Mouse (Mus musculus) liver (tissue): ENCODE data around the gene Slc9a3r2.
"Not testable (repeated sequence)": the region's sequence is repeated elsewhere in the genome, so short reads cannot be mapped to it uniquely, and the experiment has no call there.

Source experiments
- DNase-seq: peaks from one replicate; pipeline ENCODE4 v3.0.0-alpha.2; 2020; ENCODE audit warnings: mixed read lengths

Slc9a3r2 gene

DNA sequence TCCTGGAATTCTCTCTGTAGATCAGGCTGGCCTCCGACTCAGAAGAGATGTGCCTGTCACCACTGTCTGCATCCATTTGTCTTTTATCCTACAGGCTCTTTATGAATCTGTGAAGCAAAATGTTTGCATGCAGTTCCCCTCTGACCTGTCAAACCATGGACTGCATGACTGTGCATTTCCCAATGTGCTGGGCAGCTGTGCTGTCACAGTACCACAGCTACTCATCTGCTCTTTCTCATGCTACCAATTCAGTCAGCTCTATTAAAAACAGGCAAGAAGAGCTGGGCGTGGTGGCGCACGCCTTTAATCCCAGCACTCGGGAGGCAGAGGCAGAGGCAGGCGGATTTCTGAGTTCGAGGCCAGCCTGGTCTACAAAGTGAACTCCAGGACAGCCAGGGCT lies 16.9 kb upstream of the Slc9a3r2 start:
- not testable (repeated sequence) for DNase-seq

DNA sequence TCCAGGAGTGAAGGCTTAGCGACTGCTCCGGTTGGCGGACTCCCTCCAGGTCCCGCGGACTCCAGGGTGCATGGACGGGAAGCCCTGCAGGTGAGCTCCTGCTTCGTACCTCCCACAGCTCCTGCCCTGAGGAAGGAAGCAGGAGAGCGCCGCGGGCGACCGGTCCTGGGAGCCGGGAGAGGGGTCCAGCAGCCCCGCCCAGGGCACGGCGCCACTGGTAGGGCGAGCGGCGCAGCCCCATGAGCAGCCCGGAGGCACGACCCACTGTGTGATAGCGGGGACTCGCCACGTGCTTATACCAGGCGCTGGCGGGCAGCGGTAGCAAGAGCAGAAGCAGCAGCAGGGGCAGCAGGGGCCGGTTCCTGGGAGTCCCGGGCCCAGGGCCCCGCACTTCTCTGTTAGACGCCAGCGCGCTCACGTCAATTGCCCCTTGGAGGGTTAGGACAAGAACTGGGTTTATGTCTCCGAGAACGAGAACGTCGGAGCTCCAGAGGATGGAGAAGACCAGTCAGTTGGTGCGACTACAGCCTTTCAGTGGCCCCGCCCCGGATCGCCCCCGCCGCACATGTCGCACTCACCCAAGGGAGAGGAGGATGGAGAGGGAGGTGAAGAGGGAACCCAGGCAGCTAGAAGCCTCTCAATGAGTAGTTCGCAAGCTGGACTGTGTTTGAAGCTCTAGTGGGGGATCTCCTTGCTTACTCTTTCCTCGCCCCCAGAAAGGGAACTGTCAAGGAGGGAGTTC lies 8.1 kb upstream of the Slc9a3r2 start, which contains the start of gene Npw:
Gene Npw (minus strand): TSS at position 441 of the 742 bp plus-strand sequence.
- DNase-seq = no peak

DNA sequence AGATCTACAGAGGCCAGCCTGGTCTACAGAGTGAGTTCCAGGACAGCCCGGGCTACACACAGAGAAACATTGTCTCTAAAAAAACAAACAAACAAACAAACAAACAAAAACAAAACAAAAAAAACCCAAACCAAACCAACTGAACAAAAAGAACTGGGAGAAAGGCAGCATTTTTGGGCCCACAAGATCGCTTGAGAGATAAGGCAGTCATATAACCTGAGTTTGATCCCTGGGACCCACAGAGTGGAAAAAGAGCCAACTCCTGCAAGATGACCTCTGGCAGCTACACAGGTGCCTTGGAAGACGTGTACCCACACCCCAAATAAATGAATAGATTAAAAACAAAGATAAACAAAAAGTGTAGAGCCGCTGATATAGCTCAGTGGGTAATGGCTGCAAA lies 4.8 kb upstream of the Slc9a3r2 start:
- no peak for DNase-seq

DNA sequence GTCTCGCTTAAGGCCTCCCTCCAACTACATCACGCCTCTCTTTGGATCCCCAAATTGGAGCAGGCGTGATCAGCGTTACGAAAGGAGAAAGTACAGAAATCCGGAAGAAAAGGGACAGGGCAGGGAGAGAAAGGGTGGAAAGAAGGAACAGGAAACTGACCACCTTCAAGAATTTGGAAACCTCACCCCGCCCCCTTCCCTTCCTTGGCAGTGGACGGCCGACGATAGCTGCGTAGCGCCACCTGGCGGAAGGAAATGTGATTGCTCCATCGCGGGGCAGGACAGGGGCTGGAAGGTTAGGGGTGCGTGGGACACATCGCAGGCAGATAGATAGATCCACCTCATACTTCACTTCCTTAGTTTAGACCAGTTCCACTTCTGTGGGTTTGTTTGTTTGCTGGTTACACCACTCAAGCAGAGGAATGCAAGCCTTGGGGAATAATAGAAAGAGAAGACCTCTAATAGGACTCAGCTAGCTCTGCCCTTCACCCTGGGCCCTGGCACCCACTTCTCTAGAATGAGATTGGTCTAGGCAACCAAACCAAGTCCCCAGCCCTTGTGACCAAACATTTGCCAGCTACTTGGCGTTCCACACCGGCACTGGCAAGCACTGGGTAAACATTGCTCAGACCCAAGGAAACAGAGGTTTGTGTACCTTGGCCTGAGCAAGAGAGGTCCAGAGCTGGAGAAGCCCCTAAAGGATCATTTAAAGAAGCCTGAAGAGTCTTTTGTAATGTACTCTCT lies 4.0 kb upstream of the Slc9a3r2 start:
- DNase-seq = peak; percentile 83

DNA sequence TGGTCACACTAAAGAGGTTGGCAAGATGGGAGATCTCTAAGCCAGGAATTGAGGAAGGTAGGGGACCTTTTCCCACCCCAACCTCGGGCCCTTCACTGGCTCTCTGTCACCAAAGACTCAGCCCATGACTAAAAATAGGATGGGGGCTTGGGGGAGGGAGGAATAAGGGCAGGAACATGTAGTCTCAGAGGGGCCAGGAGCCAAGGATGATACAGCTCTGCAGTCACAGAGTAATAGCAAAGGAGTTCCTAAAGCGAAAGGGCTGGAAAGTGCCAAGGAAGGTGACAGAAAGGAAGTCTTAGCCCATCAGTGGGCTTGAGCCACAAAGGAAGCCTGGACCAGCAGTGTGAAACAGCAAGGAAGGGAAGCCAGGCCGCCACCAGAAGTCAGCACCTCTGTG lies 1.7 kb upstream of the Slc9a3r2 start:
- DNase-seq = no peak

DNA sequence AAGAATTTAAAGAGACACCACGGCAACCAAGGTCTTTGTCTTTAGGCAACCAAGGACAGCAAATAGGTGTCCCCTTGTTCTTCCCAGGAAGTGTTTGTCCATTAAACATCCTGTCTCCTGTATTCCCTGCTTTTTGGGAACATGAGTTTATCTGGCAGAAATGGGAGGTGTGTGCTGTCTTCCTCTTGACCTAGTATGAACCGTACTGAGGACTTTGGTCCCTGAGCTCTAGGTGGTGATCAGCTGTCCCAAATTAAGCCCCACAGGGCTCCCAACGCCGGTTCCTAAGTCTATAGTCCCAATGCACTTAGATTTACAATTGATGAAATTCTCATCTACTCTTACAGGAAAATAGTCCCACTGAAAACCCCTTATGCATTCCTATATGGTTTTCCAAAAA lies 639 bp upstream of the Slc9a3r2 start:
- no peak for DNase-seq

DNA sequence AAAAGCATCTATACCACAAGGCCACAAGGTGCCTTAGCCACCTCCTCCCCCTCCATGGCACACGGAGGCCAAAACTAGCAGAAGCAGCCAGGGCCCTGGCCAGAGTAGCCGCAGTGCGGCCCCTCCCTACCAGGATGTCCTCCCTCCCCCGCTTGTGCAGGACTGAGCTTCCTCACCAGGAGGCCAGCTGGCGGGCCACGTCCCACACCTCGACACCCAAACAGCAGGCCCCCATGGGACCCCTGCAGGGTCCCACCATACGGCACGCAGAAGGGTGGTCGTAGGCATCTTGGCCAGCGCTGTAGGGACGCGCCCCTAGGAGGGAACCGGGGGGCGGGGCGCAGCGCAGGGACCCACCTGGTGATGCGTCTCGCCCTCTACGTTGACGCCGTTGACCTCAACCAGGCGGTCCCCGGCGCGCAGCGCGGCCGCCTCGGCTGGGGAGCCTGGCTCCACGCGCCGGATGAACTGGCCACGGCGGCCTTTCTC lies 502 bp downstream of the Slc9a3r2 start:
- peak; percentile 32 for DNase-seq

DNA sequence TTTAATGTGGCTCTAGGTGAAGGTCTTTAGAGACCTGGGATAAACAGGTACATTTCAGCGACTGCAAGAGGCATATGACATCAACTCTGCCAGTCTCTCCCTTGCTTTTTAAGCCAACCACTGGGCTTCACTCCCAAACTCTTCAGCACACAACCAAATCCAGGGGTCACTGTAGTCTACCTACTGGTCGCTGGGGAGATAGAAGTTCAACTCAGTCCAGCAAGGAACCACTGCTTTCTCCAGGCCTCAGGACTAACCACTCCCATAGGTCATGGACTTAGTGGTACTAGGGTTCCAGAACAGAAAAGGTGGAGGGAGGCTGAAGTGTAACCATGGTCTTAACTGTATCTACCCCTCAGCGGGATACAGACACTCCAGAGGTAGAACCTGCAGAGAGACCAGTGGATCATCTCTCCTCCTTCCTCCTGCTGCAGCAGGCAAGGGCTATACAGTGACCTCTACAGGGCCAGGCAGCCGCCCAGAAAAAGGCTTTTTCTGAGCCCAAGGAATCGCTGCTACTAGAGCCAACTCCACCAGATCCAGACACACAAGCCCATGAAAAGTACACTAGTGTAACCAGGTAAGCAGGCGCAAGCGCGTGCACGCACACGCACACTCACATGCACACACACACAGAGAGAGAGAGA lies 1.3 kb downstream of the Slc9a3r2 start:
- DNase-seq = no peak

DNA sequence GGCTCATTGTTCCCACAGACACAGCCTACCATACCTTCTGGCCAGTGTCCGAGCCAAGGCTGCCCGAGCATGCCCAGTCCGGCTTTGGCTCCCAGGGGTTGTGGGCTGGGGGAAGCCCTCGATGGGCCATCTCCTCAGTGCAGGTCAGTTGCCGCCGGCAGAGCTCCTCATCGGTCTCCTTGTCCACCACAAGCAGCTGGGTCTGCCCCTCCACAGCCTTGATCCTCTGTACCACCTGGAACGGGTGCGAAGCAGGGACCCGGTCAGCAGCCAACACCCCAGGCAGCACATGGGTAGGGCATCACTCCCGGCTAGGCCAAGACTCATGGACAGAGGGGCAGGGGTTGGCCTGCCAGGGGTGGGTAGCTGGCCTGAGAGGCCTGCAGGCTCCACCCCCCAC lies 2.6 kb downstream of the Slc9a3r2 start:
- DNase-seq = no peak

DNA sequence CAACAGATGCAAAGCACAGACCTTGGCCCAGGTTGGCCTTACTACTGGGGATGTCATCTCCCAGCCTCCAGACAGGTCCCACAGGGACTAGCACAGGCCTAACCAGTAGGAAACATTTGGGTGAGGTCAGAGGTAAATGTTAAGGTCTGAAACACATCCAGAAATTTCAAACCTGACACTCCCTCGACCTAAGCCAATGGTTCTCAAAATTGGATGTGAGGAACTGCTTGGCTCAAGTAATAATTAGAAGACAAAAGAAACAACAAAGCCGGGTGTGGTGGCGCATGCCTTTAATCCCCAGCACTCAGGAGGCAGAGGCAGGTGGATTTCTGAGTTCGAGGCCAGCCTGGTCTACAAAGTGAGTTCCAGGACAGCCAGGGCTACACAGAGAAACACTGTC lies 3.7 kb downstream of the Slc9a3r2 start:
- DNase-seq = no peak

DNA sequence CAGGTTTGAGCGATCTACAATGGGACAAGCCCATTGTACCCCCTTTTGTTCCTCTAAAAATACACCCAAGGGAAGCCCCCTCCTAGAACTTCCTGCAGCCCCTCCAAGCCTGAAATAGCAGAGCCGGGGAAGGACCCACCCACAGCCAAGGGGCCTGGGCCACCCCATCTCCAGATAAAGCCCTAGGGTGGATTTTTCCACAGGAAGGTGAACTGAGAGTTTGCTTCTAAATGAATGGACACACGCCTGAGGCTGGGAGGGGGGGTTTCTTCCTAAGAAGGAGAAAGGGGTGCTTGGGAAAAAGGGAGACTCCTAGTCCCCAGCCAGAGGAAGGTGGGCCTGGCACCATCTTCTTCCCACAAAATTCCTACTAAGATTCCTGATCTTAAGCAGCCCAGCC lies 4.2 kb downstream of the Slc9a3r2 start:
- DNase-seq = no peak

DNA sequence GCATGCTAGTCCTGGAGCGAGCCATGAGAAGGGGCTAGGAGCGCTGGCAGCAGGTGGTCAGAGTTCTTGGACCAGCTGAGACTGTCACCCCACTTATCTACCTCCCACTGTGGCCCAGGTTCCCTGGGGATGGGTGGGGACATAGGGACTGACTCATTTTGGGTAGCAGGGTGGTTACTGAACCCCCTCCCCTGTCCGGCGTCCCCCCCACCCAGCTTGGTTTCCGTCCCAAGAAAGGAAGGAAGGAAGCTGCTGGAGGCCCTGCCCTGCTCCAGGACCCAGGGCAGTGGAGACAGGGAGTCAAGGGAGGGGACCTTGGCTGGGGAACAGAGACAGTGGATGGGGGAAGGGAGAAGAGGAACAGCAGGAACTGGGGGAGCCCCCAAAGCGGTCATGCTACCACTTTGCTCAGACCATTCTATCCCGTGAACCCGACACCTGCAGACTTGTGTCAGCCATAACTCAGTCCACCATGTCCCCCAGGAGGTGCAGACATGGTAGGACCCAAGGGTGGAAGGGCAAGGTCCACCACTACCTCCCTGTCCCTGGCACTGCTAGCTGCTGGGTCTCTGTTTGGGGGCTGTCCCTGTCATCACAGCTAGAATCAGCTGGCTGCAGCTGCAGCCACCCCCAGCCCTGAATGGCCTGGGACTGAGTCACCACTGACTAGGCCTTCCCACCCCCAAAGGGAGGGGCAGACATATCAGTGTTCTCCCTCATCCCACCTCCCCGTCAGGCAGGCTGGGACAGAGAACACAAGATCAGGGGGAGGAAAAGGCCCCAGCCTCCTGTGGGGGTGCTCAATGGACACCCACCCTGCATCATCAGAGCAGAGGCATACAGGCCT lies 5.0 kb downstream of the Slc9a3r2 start:
- peak; percentile 22 for DNase-seq

DNA sequence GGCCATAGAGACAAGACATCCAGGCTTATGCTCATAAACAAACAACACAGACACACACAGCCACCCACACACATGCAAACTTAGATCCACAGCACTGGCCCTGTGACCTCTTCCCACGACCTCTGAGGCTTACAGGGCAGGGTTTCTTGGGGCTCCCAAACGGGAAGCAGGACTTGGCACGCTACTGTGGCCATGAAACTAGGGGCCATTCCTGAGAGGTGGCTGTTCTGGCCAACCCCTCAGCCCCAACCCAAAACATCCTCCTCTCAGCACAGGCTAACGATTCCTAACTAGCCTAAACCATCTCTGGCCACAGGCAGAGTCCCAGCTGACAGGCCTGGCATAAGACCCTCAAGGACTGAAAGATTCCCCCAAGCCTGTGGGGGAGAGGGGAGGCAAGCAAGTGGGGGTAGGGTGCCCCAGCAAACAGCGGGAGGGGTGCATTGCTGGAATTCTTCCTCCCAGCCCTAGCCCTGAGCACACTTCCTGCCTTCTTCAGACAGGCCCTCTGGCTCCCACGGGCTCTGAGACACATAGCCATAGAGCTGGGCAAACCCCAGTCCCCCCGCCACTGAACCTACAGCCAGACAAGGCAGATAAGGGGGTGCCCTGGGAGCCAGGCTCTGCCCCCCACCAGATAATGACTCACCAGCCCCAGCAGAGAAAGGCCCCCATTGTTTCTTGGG lies 6.0 kb downstream of the Slc9a3r2 start:
- peak; percentile 35 for DNase-seq

DNA sequence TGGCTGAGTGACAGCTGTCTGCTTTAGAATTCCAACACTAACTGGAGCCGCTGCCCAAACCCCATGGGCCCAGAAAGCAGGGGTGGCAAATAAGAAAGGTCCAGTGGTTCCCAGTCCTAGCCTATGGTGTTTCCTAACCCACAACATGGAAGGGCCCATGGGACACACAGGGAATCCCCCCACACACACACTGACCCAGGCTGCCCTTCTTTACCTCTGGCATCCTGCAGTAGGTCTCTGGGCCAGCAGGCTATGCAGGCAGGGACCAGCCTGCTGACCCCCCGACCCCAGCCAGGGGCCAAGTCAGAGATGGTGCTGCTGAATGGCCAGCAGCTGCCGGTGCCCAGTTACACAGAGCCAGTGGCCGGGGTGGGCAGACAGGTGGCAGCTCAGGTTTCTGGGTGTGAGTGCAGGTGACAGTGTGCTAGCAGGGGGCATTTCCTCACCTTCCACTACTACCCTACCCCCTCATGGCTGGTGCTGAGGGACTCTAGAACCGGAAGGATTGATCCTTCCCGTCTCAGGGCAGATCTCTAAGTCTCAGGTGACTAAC lies 7.3 kb downstream of the Slc9a3r2 start:
- no peak for DNase-seq

DNA sequence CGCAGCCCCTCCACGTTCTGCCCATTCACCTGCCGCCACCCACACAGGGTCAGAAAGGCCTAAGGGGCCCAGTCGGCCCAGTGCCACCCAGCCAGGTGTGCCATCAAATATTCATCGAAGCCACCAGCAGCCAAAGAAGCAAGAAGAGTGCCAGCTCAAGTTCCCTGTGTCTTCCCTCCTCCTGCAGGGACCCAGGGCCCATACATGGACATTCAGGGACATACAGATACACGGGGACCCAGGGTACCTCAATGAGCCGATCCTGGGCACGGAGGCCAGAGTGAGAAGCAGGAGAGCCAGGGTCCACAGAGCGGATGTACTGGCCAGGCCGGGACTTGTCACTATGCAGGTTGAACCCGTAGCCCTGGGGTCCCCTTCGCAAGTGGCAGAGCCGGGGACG lies 8.2 kb downstream of the Slc9a3r2 start:
- no peak for DNase-seq

DNA sequence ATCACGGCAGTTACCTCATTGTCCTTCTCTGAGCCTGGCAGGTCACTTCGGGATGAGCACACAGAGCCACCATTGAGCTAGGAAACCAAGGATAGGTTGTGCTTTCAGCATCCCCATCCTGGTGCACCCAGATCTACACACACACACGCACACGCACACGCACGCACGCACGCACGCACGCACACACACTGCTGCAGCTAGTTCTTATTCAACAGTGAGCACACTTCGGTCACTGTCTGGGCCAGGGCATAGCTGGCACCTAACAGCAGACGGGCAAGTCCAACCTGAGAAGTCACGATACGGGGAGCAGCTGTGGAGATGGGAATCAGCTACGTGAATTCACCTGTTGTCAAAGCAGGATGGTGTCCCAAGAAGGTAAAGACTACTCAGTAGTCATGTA lies 9.5 kb downstream of the Slc9a3r2 start:
- DNase-seq = no peak

DNA sequence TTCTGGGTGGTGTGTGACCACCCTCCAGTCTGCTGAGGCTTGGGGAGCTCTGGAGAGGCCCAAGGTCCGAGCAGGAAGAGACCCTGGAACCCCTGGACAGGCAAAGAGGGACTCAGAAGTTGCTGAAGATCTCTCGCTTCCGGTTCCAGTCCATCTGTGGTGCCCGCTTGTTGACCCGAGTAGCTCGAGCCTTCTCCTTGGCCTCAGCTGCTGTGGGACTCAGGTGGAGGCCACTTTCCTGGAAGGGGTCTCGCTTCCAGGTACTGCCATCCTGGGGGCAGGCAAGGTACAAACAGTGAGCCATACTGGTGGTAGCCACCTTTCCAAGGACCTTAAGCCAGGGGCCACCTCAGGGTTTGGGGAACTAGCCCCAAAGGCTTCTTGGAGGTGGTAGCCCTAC lies 10.0 kb downstream of the Slc9a3r2 start:
- no peak for DNase-seq

DNA sequence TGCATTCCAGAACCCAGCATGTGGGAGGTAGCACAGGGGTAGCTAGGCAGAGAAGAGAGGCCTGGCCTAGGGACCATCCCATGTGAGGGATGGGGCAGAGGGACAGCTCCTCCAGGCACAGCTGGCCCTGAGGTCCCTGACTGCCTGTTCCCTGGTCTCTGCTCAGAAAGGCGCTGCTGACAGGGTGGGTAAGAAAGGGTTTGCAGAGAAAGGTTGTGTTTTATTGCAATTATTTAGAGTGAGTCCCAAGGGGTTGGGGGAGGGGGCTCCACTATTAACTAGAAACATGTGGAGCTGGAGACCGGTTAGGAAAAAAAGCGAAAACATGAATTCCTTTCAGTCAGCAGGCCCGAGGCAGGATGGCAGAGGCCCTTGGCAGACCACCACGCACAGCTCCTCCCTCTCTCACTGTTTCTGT lies 10.5 kb downstream of the Slc9a3r2 start:
- DNase-seq = no peak

DNA sequence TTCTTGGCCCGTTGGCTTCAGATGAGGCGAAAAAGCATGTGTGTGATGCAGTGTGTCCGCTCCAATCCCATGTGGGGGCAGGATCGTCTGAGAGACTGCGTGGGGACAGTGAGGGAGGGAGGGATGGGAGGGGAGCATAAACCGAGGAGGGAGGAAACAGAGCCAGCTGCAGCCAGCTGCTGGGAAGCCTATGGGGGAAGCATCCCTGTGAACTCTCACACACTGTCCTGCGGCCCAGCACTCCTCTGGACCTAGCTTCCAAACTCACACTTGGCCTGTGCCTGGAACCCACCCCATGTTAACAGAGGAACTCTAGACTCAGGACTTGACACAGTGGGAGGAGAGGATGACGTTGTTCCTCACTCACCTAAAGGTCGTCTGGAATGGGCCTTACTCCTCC lies 11.3 kb downstream of the Slc9a3r2 start:
- DNase-seq = no peak

DNA sequence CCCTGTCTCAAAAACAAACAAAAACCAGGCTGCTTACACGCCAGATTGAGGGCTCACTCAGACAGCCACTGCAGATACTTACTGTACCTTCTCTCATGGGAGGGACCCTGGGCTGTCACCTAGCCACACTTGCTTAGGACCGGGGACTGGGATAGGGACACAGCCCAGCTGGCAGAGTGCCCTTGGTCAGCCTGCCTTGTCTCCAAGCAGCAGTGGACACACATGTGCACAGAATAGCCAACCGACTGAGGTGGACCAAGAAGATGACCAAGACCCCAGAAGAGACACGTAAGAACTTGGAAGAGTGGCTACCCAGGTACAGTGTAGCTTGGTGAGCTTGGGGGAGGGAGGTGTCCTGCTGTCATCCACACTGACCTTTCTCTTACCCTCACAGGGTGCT lies 11.9 kb downstream of the Slc9a3r2 start:
- no peak for DNase-seq

DNA sequence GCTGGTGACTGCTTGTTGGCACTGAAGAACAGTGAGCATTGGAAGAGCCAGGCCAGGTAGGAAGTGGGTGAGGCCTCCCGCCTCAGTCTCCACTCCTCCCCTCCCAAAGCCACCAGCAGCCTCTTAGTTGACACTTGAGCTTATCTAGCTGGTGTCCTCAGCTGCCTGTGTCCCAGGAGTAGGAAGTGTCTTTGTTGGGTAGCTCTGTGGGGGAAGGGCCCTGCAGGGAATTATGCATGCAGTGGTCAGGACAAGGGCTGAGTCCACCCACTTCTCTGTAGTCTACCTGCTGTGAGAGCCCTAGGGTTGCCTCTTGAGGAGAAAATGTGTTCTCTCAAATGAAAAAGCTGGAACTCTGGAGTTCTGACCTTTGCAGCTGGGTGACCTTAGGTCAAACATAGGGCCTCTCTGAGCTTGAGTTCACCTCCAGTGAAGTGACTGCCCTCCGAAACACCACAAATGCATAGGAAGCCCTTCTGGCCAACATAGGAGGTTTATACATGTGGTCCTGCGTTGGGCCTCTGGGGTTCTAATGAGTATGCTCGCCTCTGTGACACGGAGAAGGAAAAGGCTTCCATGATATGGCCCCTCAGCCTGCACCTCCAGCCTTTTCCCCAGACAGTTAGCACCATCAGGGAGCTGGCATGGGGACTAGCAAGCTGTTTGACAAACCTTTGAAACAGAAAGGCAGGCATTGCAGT lies 13.2 kb downstream of the Slc9a3r2 start:
- no peak for DNase-seq
